Mouse (Mus musculus): ENCODE results near the gene Ckm. TPM values are rescaled to one million over a fixed set of nuclear protein-coding genes. Genes with fewer than 3 reads are reported as not detected.

The Ckm gene
- polyA plus RNA-seq, 1 experiment from 2014 or later, result 1.1 TPM

MicroRNAs encoded within 50 kb of the gene (microRNA counts, 519-probe panel; counts per million panel counts)
- not detected for microRNA mmu-miR-343

Small RNAs within 50 kb of the gene (microRNA-seq; reads per million reads assigned to microRNA genes)
- not detected for gene Mir343

Other genes starting within 250 kb of the Ckm start
- 1.3 and 1.4 TPM in 2 replicates for gene Gipr, start 238.6 kb upstream of the Ckm start, polyA plus RNA-seq (2015; fragmentation: Nextera tagmentation; extraction: Ambion mirVana)
- gene Eml2, start 228.4 kb upstream of the Ckm start, polyA plus RNA-seq (2015; fragmentation: Nextera tagmentation; extraction: Ambion mirVana), result 6.8 and 8.1 TPM in 2 replicates
- gene Gpr4, start 192.2 kb upstream of the Ckm start, polyA plus RNA-seq (2015; fragmentation: Nextera tagmentation; extraction: Ambion mirVana), result 2.0 and 2.6 TPM in 2 replicates
- 38.7 and 39.9 TPM in 2 replicates for gene Opa3, start 176.4 kb upstream of the Ckm start, polyA plus RNA-seq (2015; fragmentation: Nextera tagmentation; extraction: Ambion mirVana)
- 41.2 and 46.3 TPM in 2 replicates for gene Vasp, start 133.0 kb upstream of the Ckm start, polyA plus RNA-seq (2015; fragmentation: Nextera tagmentation; extraction: Ambion mirVana)
- 0.41 and 0.59 TPM in 2 replicates for gene Ppm1n, start 124.7 kb upstream of the Ckm start, polyA plus RNA-seq (2015; fragmentation: Nextera tagmentation; extraction: Ambion mirVana)
- gene Rtn2, start 122.2 kb upstream of the Ckm start, polyA plus RNA-seq (2015; fragmentation: Nextera tagmentation; extraction: Ambion mirVana), result 103 and 117 TPM in 2 replicates
- gene Fosb, start 94.7 kb upstream of the Ckm start, polyA plus RNA-seq (2015; fragmentation: Nextera tagmentation; extraction: Ambion mirVana), result 0.06 and 0.19 TPM in 2 replicates
- gene Ercc1, start 60.0 kb upstream of the Ckm start, polyA plus RNA-seq (2015; fragmentation: Nextera tagmentation; extraction: Ambion mirVana), result 90.7 and 96.1 TPM in 2 replicates
- gene Cd3eap, start 45.3 kb upstream of the Ckm start, polyA plus RNA-seq (2015; fragmentation: Nextera tagmentation; extraction: Ambion mirVana), result 19.8 and 21.1 TPM in 2 replicates
- 1.2 and 3.4 TPM in 2 replicates for gene Ppp1r13l, start 45.0 kb upstream of the Ckm start, polyA plus RNA-seq (2015; fragmentation: Nextera tagmentation; extraction: Ambion mirVana)
- 18.6 and 20.5 TPM in 2 replicates for gene Ercc2, start 22.8 kb upstream of the Ckm start, polyA plus RNA-seq (2015; fragmentation: Nextera tagmentation; extraction: Ambion mirVana)
- gene Klc3, start 672 bp upstream of the Ckm start, polyA plus RNA-seq (2015; fragmentation: Nextera tagmentation; extraction: Ambion mirVana), result 4.0 and 5.3 TPM in 2 replicates
- 14.9 and 16.1 TPM in 2 replicates for gene Mark4, start 54.0 kb downstream of the Ckm start, polyA plus RNA-seq (2015; fragmentation: Nextera tagmentation; extraction: Ambion mirVana)
- 0.32 and 0.52 TPM in 2 replicates for gene Exoc3l2, start 58.6 kb downstream of the Ckm start, polyA plus RNA-seq (2015; fragmentation: Nextera tagmentation; extraction: Ambion mirVana)
- 3.5 and 3.6 TPM in 2 replicates for gene Bloc1s3, start 103.6 kb downstream of the Ckm start, polyA plus RNA-seq (2015; fragmentation: Nextera tagmentation; extraction: Ambion mirVana)
- gene Trappc6a, start 103.6 kb downstream of the Ckm start, polyA plus RNA-seq (2015; fragmentation: Nextera tagmentation; extraction: Ambion mirVana), result 46.4 and 49.0 TPM in 2 replicates
- 0.14 TPM in 1 of 2 replicates, not detected in the other for gene Nkpd1, start 113.1 kb downstream of the Ckm start, polyA plus RNA-seq (2015; fragmentation: Nextera tagmentation; extraction: Ambion mirVana)
- 32.7 and 36.5 TPM in 2 replicates for gene Ppp1r37, start 158.3 kb downstream of the Ckm start, polyA plus RNA-seq (2015; fragmentation: Nextera tagmentation; extraction: Ambion mirVana)
- gene Zfp296, start 172.5 kb downstream of the Ckm start, polyA plus RNA-seq (2015; fragmentation: Nextera tagmentation; extraction: Ambion mirVana), result 0.40 TPM in 1 of 2 replicates, not detected in the other
- gene Gemin7, start 172.8 kb downstream of the Ckm start, polyA plus RNA-seq (2015; fragmentation: Nextera tagmentation; extraction: Ambion mirVana), result 153 and 159 TPM in 2 replicates
- 52.9 and 61.6 TPM in 2 replicates for gene Clasrp, start 199.7 kb downstream of the Ckm start, polyA plus RNA-seq (2015; fragmentation: Nextera tagmentation; extraction: Ambion mirVana)
- 5.6 and 6.6 TPM in 2 replicates for gene Relb, start 224.7 kb downstream of the Ckm start, polyA plus RNA-seq (2015; fragmentation: Nextera tagmentation; extraction: Ambion mirVana)

All from neural tube, embryonic 13.5 days (tissue).